Mouse (Mus musculus) liver, embryonic 13.5 days (tissue): ENCODE measurements around the gene Atad2b. TPM values are rescaled to one million over a fixed set of nuclear protein-coding genes. Genes with fewer than 3 reads are reported as not detected.
"Not testable (repeated sequence)": the region's sequence is repeated elsewhere in the genome, so short reads cannot be mapped to it uniquely, and the experiment has no call there.

ENCODE experiments used
- ATAC-seq: fragments of 200-750 bp; cut with Nextera tagmentation; 2 replicates; pipeline ENCODE4 v1.8.0; 2017; ENCODE audit warnings: low read depth, mild to moderate bottlenecking, moderate number of reproducible peaks, moderate library complexity
- DNase-seq: peaks from one replicate; pipeline ENCODE4 v3.0.0; 2022
- H3K27ac ChIP-seq: fragments of 300-500 bp; sonication (generic); 2 replicates; pipeline ENCODE4 v1.5.1; 2015; ENCODE audit warnings: moderate library complexity, mild to moderate bottlenecking, inconsistent platforms
- H3K27me3 ChIP-seq: fragments of 300-500 bp; sonication (generic); 2 replicates; pipeline ENCODE4 v1.6.1; 2015; ENCODE audit warnings: mild to moderate bottlenecking, inconsistent platforms
- H3K36me3 ChIP-seq: fragments of 300-500 bp; sonication (generic); 2 replicates; pipeline ENCODE4 v1.6.1; 2015; ENCODE audit warnings: mild to moderate bottlenecking, inconsistent platforms
- H3K4me1 ChIP-seq: fragments of 300-500 bp; sonication (generic); replicated peaks from 2 replicates; pipeline ENCODE4 v1.6.1; 2015; ENCODE audit warnings: inconsistent platforms
- H3K4me2 ChIP-seq: fragments of 300-500 bp; sonication (generic); 2 replicates; pipeline ENCODE4 v1.6.1; 2015; ENCODE audit warnings: inconsistent platforms, mild to moderate bottlenecking, moderate library complexity
- H3K4me3 ChIP-seq: fragments of 300-500 bp; sonication (generic); replicated peaks from 2 replicates; pipeline ENCODE4 v1.5.1; 2015; ENCODE audit warnings: mild to moderate bottlenecking, inconsistent platforms
- H3K9ac ChIP-seq: fragments of 300-500 bp; sonication (generic); 2 replicates; pipeline ENCODE4 v1.6.1; 2015; ENCODE audit warnings: mild to moderate bottlenecking, inconsistent platforms
- H3K9me3 ChIP-seq: fragments of 300-500 bp; sonication (generic); replicated peaks from 2 replicates; pipeline ENCODE4 v1.6.1; 2016; ENCODE audit warnings: inconsistent platforms
- WGBS: fragments of 180-500 bp; shearing (Covaris S2); methylation state at CpG from one replicate; pipeline ENCODE4 v1.1.7; 2015; ENCODE audit not compliant: insufficient replicate concordance; 5-methylcytosine and 5-hydroxymethylcytosine counted together
- polyA plus RNA-seq: library from polyadenylated mRNA; unstranded; fragments of >200 nt; fragmentation: Nextera tagmentation; extraction: Ambion mirVana; gene quantifications from 2 replicates; pipeline ENCODE4 v1.2.1, GENCODE M21; 2015

Gene Atad2b
- polyA plus RNA-seq, 1 experiment from 2014 or later: 5.1 TPM

GRCm38 (mm10) chr12:4914441-4914840 is 2.7 kb upstream of the Atad2b start:
- no peak overlapping the region for H3K27ac ChIP-seq
- 73% methylated on average over 3 of the region's 3 CpGs for WGBS
- no peak overlapping the region for H3K9ac ChIP-seq
- DNase-seq (no peak), ATAC-seq (no peak)
- no peaks in the 10 kb centered on the region for H3K9me3 ChIP-seq
- H3K4me3 ChIP-seq: no peak overlapping the region
- peaks cover 10% of the 10 kb centered on the region for H3K4me1 ChIP-seq
- H3K36me3 ChIP-seq: no peaks in the 10 kb centered on the region
- no peak overlapping the region for H3K4me2 ChIP-seq
- H3K27me3 ChIP-seq: no peaks in the 10 kb centered on the region

DNA sequence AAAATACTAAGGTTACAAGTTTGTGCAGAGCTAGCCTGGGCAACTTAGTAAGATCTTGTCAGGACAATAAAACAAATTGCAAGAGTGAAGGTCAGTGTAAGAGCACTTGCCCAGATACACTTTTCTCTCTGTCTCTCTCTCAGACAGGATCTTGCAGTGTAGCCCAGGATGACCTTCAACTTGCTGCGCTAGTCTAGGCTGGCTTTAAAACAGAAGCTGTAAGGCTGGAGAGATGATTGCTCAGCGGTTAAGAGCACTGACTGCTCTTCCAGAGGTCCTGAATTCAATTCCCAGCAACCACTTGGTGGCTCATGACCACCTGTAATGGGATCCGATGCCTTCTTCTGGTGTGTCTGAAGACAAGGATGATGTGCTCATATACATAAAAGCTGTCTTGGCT is 2.2 kb upstream of the Atad2b start:
- Histone ChIP-seq H3K9me3 (no peaks in the 10 kb centered on the region), H3K4me1 (peaks cover 15% of the 10 kb centered on the region), H3K9ac (no peak overlapping the region), H3K27me3 (no peaks in the 10 kb centered on the region), H3K27ac (no peak overlapping the region), H3K36me3 (no peaks in the 10 kb centered on the region), H3K4me3 (no peak overlapping the region), H3K4me2 (no peak overlapping the region)
- DNase-seq (no peak), ATAC-seq (no peak)
- WGBS: 77% methylated on average over 3 of the region's 3 CpGs

DNA sequence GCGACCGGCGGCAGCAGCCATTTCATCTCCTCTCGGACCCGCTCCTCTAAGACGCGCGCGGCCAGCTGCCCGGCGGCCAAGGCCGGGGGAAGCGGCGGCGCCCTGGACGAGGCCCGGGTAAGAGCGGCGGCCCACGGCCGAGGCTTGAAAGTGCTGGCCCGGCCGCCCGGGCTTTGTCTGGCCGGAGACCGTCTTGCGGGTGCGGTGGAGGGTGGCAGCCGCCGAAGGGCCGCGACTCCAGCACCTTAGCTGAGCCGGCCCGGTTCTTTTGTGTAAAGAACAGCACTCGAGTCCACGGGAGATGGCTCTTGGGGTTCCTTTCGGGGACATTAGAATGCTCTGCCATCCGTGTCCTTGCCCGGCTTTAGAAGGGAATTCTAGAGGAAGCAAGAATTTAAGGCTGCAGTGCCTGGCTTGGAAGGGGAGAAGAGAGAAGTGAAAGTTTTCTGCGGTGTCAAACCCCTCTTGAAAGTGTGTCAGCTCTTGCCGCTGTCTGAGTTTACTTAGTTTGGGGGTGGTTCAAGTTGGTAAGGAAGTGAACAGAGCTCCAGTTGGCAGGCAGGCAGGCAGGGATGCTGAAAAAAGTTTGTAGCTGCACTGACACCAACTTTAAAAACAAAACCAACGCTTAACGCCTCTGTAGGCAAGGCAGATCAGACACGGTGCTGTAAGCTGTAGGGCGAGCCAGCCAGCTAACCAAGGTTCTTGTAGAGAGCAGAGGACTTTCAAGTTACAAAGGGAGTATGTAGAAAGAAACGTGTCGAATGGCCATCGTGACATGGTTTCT is 845 bp downstream of the Atad2b start:
- DNase-seq (peak; percentile 56), ATAC-seq (peak; percentile 34)
- Histone ChIP-seq H3K36me3 (no peaks in the 10 kb centered on the region), H3K27me3 (no peaks in the 10 kb centered on the region), H3K9me3 (no peaks in the 10 kb centered on the region), H3K27ac (peak overlapping the region; percentile 93), H3K4me2 (peak overlapping the region; percentile 75), H3K4me3 (peak overlapping the region; percentile 98), H3K4me1 (peaks cover 36% of the 10 kb centered on the region), H3K9ac (peak overlapping the region; percentile 100)
- under 1% methylated on average over 48 of the region's 48 CpGs for WGBS

DNA sequence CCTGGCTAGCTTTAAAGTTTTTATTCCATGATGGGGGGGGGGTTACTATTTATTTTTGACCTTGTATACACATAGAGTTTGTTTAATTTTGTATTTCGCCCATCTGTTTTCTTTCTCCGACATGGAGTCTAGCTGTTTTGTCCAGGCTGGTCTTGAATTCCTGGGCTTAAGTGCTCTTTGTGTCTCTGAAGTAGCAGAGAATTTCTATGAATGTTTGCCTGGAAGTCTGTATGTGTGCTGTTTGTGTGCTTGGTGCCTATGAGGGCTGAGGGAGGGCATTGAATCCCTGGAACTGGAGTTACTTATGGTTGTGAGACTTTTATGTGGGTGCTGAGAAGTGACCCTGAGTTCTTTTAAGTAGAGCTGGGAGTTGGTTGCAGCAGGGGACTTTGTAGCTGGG is 11.0 kb downstream of the Atad2b start:
- Histone ChIP-seq H3K9me3 (no peaks in the 10 kb centered on the region), H3K4me2 (no peak overlapping the region), H3K36me3 (peaks cover 10% of the 10 kb centered on the region; the same call in 1 of the 2 replicates), H3K9ac (peak overlapping the region; percentile 6; the same call in 1 of the 2 replicates), H3K4me3 (no peak overlapping the region), H3K4me1 (peaks cover 29% of the 10 kb centered on the region), H3K27me3 (no peaks in the 10 kb centered on the region), H3K27ac (no peak overlapping the region)
- ATAC-seq (no peak), DNase-seq (no peak)
- 94% methylated on average over 2 of the region's 2 CpGs for WGBS

DNA sequence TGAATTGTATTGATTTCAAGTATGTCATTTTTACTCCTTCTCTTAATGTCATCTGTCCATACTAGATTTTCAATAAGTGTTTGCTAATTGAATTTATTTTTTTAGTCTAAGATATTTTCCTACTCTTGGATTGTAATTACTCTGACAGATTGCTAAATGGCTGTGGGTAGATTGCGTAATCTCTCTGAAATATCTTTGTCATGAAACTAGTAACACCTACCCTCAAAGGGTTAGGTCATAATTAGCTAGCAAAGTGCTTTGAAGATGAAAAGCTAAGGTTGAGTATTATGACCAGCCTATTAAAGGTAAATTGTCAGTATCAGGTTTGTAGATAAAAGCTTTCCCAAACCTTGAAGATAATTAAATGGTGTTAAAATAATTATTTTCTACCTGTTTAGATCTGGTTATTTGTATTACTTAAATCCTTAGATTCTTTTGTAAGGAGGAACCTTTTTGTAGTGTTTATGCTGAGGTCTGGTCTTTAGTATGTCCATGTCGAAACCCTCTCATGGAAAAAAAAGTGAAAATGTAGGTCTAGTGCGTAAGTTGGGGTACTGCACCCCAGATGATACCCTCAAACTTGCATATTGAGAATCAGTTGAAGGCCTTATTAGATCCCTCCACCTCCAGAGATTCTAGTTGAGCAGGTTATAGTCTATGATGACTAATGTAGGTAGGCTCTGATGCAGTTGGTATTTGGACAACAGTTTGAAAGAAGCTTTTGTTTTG is 13.8 kb downstream of the Atad2b start:
- Histone ChIP-seq H3K9me3 (no peaks in the 10 kb centered on the region), H3K4me3 (no peak overlapping the region), H3K27ac (no peak overlapping the region), H3K36me3 (0 out of 2 replicates have a peak, but pooled peaks cover 7% of the 10 kb centered on the region), H3K4me2 (no peak overlapping the region), H3K9ac (no peak overlapping the region), H3K4me1 (peaks cover 27% of the 10 kb centered on the region), H3K27me3 (no peaks in the 10 kb centered on the region)
- DNase-seq (no peak), ATAC-seq (no peak)
- WGBS: 89% methylated on average over 3 of the region's 3 CpGs

DNA sequence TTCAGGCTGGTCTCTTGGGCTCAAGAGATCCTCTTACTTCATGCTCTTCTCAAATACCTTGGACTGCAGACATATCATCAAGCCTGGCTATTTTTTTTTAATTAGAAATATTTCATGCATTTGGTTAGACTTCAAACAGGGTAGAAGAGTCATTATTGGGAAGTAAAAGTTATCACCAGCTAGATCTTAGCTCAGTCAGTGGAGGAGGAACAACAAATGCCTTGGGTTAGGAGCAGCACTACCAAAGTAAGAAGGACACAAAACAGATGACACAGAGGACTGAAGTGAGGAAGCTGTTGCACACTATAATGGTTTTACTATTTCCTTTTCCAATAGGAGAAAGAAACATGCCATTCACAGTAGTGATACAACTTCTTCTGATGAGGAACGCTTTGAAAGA is 35.1 kb downstream of the Atad2b start:
- WGBS: 90% methylated on average over 1 of the region's 1 CpGs
- Histone ChIP-seq H3K4me2 (no peak overlapping the region), H3K9me3 (no peaks in the 10 kb centered on the region), H3K27me3 (no peaks in the 10 kb centered on the region), H3K4me3 (no peak overlapping the region), H3K27ac (no peak overlapping the region), H3K36me3 (peaks cover 67% of the 10 kb centered on the region), H3K9ac (no peak overlapping the region), H3K4me1 (no peaks in the 10 kb centered on the region)
- no peak for DNase-seq
- no peak for ATAC-seq

GRCm38 (mm10) chr12:4953156-4953555 is 36.0 kb downstream of the Atad2b start:
- Histone ChIP-seq H3K4me2 (no peak overlapping the region), H3K27me3 (no peaks in the 10 kb centered on the region), H3K27ac (no peak overlapping the region), H3K4me3 (no peak overlapping the region), H3K4me1 (no peaks in the 10 kb centered on the region), H3K9me3 (no peaks in the 10 kb centered on the region), H3K9ac (no peak overlapping the region), H3K36me3 (peaks cover 64% of the 10 kb centered on the region)
- 93% methylated on average over 4 of the region's 4 CpGs for WGBS
- ATAC-seq (no peak), DNase-seq (no peak)

DNA sequence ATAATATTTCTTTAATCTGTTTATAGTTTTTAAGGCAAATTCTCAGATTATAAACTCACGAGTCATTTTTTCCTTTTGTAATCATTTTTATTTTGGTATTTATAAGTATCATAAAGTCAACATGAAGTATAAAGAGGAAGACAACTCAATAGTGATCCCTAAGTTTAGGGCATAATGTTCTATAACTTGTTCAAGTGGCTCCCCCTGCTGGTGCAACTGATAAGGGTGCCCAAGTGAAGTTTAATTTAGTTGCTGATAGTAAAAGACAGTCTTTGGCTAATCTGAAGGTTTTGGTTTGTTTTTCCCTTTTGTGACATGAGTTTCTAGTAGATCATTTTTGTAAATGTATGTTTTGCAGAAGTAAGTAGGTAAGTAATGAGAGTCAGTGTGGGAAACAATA is 55.8 kb downstream of the Atad2b start:
- Histone ChIP-seq H3K4me2 (no peak overlapping the region), H3K27me3 (no peaks in the 10 kb centered on the region), H3K4me1 (no peaks in the 10 kb centered on the region), H3K9ac (no peak overlapping the region), H3K9me3 (no peaks in the 10 kb centered on the region), H3K36me3 (peaks cover 41% of the 10 kb centered on the region), H3K4me3 (no peak overlapping the region), H3K27ac (no peak overlapping the region)
- no peak for ATAC-seq
- 11% methylated on average over 1 of the region's 1 CpGs for WGBS
- peak; percentile 51 for DNase-seq

DNA sequence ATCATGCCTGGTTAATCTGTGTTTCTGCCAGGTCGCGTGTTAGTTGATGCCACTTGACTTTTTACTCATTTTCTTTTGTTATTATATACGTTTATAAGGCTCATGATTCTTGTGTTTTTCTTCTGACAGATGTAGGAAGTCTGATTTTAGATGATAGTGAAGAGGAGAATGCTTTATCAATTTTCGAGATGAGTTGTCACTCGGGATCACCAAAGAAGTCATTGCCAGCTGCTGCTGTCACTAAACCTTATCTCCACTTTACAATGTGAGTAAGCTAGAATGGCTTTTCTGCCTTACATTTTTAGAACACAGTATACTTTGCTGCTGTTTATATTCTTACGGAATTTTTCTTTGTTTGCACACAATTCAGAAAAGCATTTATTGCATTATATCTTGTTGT is 61.2 kb downstream of the Atad2b start:
- DNase-seq (no peak), ATAC-seq (no peak)
- Histone ChIP-seq H3K4me1 (no peaks in the 10 kb centered on the region), H3K4me3 (no peak overlapping the region), H3K36me3 (peaks cover 49% of the 10 kb centered on the region), H3K9ac (no peak overlapping the region), H3K9me3 (no peaks in the 10 kb centered on the region), H3K27ac (no peak overlapping the region), H3K27me3 (no peaks in the 10 kb centered on the region), H3K4me2 (no peak overlapping the region)
- 47% methylated on average over 6 of the region's 6 CpGs for WGBS

DNA sequence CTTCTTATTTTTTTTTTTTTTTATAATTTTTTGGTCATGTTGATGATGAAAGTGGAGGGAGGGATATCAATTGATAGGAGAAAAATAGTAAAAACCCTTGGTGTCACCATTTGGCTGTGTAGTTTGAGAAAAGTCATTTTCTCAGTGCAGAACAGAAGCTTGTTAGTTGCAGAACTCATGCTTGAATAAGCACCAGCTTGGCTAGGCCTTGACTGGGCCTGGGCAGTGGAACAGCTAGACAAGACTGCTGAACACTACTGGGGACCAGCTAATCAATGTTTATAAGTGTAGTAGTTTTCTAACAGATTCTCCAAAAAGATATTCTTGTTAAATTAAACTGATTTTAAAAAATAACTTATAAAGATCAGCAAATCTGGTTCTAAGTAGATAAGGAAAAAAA is 79.8 kb downstream of the Atad2b start:
- no peak overlapping the region for H3K4me3 ChIP-seq
- H3K4me2 ChIP-seq: no peak overlapping the region
- no peaks in the 10 kb centered on the region for H3K4me1 ChIP-seq
- H3K9ac ChIP-seq: no peak overlapping the region
- no peak for ATAC-seq
- no peaks in the 10 kb centered on the region for H3K36me3 ChIP-seq
- no peaks in the 10 kb centered on the region for H3K27me3 ChIP-seq
- no peak for DNase-seq
- H3K9me3 ChIP-seq: no peaks in the 10 kb centered on the region
- no peak overlapping the region for H3K27ac ChIP-seq

DNA sequence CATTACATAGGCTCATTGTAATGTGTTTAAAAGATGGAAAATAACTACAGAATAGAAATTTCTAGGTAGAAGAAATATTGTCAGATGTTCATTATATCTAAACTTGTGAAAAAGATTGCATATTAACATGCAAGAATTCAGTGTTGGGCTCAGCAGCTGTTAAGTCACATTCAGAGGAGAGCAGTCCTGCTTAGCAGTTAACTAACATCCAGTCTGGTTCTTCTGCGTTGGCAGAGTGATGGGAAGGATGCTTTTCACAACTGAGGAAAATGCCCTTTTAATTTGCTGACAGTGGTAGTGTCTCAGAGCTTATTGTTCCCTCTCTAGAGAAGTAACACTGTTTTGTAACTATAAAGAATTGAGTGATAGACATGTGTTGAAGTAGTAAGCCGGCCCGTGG is 88.2 kb downstream of the Atad2b start:
- Histone ChIP-seq H3K4me2 (no peak overlapping the region), H3K4me3 (no peak overlapping the region), H3K9me3 (no peaks in the 10 kb centered on the region), H3K4me1 (no peaks in the 10 kb centered on the region), H3K36me3 (peaks cover 12% of the 10 kb centered on the region; the same call in 1 of the 2 replicates), H3K27ac (no peak overlapping the region), H3K9ac (no peak overlapping the region), H3K27me3 (no peaks in the 10 kb centered on the region)
- ATAC-seq (no peak), DNase-seq (no peak)
- WGBS: 85% methylated on average over 3 of the region's 3 CpGs

DNA sequence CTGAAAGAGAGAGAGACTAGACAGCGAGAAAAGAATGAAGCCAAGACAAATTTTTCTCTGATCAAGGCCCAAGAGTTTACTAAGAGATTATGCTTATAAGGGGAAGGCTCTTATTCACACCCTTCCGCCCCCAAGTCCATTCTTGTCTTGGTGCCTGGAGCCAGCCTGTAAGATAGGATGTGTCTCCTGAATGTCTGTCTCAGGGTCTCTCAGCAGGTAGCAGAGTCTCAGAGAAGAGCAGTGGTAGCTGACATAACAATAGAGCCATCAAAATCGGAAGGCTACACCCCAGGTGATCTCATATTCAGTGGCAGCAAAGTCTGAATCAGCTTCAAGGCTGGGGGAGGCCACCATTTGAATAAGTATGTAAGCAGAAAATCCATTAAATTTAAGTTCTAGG is 88.6 kb downstream of the Atad2b start:
- not testable (repeated sequence) for DNase-seq, H3K9me3 ChIP-seq, ATAC-seq, H3K27me3 ChIP-seq, H3K4me1 ChIP-seq, H3K4me3 ChIP-seq, H3K27ac ChIP-seq, H3K4me2 ChIP-seq, H3K9ac ChIP-seq
- WGBS: 84% methylated on average over 3 of the region's 3 CpGs
- peaks cover 14% of the 10 kb centered on the region; the same call in 1 of the 2 replicates for H3K36me3 ChIP-seq
